Mouse (Mus musculus) brown adipose tissue, adult 24 weeks (tissue): ENCODE results near the gene Rhoh. TPM values are rescaled to one million over a fixed set of nuclear protein-coding genes. Genes with fewer than 3 reads are reported as not detected.

ENCODE experiments used
- H3K27ac ChIP-seq: fragments of 200-500 bp; replicated peaks from 2 replicates; pipeline ENCODE4 v1.5.1; 2012; ENCODE audit warnings: low read depth, mild to moderate bottlenecking, low read length
- H3K4me1 ChIP-seq: fragments of 200-500 bp; 2 replicates; pipeline ENCODE4 v1.6.1; 2012; ENCODE audit warnings: low read length, mixed read lengths; ENCODE audit not compliant: control insufficient read depth, insufficient read depth, insufficient read length
- H3K4me3 ChIP-seq: fragments of 200-500 bp; 2 replicates; pipeline ENCODE4 v1.5.1; 2012; ENCODE audit warnings: low read depth, mild to moderate bottlenecking, low read length, moderate library complexity; ENCODE audit not compliant: insufficient read depth
- polyA plus RNA-seq: library from polyadenylated mRNA; stranded (reverse); fragments of >200 nt; gene quantifications from 2 replicates; pipeline ENCODE4 v1.2.4, GENCODE M21; 2012; ENCODE audit not compliant: missing spikeins, insufficient read depth, insufficient read length

Gene Rhoh
- polyA plus RNA-seq, 1 experiment, result 0.75 TPM

DNA sequence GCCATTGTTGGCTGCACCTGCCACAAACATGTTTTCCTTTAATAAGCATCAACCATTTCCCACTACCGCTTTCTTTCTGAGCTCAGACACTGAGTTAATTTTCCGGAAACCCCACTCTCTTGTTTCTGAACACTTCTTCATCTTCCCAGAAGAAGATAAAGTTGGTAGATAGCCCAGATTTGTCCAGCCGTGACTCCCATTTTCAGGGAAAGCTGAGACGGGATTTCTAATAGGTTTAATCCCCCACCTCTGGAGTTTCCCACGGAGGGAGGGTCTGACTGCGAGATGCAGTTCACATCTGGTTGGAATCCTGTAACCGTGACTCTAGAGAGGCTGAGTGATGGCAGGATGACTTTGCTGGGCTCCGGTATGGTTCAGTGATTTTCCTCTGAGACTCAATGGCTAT is 6.2 kb upstream of the Rhoh start:
- no peak overlapping the region for H3K4me3 ChIP-seq
- no peaks in the 10 kb centered on the region for H3K4me1 ChIP-seq
- no peak overlapping the region for H3K27ac ChIP-seq

DNA sequence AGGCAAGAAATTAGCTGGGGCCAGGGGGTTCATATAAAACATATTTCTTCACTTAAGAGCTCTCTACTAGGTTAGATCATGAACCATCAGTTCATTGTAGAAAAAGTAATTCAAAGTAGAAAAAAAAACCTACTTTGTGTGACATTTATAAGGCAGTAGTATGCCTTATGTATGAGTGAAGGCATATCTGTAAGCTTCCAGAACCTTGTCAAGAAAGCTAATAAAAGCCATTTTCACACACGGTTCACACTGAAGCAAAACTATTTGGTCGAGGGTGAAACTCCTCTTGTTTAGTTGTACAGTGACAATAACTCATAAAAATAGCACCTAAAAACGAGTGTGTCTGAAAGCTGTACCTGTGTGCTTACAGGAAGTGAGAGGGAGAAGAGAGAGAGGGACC is 5.4 kb upstream of the Rhoh start:
- H3K4me1 ChIP-seq, result no peaks in the 10 kb centered on the region
- no peak overlapping the region for H3K27ac ChIP-seq
- no peak overlapping the region for H3K4me3 ChIP-seq

DNA sequence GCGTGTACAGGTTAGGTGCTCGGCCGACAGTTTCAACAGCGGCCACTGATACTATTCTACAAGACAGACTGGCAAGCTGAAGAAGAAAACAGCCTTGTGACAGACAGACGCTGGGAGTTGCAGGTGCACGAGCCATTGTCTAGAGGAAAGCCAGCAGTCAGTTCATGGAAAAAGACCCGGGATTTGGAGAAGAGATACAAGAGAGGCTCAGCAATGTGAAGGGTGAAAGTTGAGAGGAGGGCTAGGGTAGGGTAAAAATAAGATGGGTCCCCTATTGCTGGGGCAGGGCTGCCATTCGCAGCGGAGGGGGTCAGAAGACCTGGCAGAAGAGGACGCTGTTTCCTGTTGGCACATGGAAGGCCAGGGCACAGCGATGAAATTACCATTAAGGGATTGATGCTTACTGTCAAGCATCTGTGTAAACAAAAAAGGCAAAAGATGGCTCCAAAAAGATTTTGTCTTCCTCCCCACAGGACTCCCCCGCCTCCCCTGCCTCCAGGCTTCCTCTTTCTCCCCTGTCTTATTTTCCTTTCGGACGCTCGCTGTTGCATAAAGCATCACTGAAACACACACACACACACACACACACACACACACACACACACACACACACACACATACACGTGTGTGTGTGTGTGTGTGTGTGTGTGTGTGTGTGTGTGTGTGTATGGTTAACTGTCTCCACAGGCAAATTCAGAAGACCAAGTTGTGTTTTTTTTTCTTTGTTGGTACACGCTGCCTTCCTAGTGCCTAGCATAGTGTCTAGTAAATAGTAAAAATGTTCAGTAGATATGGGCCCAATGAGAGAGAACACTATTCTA is 4.2 kb upstream of the Rhoh start:
- Histone ChIP-seq H3K4me1 (no peaks in the 10 kb centered on the region), H3K4me3 (no peak overlapping the region), H3K27ac (no peak overlapping the region)

- Histone ChIP-seq H3K4me1 (no peaks in the 10 kb centered on the region), H3K4me3 (no peak overlapping the region), H3K27ac (no peak overlapping the region)
These were observed 3.1 kb upstream of the Rhoh start for GRCm38 (mm10) chr5:65857935-65858334.

DNA sequence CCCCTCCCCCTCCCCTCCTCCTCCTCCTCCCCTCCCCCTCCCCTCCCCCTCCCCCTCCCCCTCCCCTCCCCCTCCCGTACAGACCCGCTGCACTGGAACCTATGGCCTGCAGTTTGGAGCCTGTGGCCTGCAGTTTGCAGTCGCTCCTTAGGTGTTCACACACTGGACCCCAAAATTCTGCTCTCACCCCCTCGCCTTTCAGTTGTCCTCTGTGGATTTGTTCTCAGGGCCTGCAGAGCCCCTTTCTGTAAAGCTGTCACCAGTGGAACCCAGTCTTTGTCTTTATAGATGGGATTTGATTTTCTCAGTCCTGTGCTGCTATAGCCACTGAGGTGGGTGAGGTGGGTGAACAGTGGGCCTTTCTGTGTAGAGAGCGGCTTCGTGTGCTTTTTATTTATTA is 2.7 kb upstream of the Rhoh start:
- H3K4me3 ChIP-seq, result no peak overlapping the region
- no peak overlapping the region for H3K27ac ChIP-seq
- no peaks in the 10 kb centered on the region for H3K4me1 ChIP-seq

DNA sequence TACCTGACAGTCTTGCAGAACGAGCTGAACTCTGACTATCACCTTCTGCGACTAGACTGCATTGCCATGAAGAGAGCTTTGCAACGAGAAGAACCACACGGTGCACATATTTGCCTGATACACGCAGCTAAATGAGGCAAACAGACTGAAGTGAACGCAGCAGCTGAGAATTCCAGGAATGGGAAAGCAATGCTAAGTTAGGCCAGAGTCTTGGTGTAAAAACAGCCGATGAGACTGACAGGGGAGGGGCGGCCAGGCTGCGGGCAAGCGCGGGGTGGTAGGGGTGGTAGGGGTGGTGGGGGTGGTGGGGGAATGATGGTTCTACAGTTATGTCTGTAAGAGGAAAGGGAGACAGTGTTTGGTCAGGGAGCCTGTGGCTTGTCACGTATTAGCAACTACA is 2.1 kb upstream of the Rhoh start:
- H3K27ac ChIP-seq, result no peak overlapping the region
- no peaks in the 10 kb centered on the region for H3K4me1 ChIP-seq
- no peak overlapping the region for H3K4me3 ChIP-seq

DNA sequence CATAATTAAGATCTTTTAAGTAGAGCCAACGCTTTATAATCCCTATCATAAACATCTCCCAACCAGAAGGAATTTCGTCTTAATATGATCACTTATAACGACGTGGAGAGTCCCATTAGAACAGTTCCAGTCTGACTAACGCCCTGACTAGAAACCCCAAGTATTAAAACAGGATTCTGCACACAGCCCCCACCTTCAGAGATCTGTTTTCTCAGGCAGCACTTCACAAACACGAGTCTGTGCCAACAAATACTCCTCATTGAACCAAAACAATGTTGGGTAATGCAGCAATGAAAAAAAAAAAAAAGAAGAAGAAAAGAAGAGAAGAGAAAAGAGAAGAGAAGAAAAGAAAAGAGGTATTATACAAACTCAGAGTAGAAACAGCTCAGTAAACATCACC is 1.6 kb upstream of the Rhoh start:
- no peak overlapping the region for H3K4me3 ChIP-seq
- H3K27ac ChIP-seq, result no peak overlapping the region
- no peaks in the 10 kb centered on the region for H3K4me1 ChIP-seq

DNA sequence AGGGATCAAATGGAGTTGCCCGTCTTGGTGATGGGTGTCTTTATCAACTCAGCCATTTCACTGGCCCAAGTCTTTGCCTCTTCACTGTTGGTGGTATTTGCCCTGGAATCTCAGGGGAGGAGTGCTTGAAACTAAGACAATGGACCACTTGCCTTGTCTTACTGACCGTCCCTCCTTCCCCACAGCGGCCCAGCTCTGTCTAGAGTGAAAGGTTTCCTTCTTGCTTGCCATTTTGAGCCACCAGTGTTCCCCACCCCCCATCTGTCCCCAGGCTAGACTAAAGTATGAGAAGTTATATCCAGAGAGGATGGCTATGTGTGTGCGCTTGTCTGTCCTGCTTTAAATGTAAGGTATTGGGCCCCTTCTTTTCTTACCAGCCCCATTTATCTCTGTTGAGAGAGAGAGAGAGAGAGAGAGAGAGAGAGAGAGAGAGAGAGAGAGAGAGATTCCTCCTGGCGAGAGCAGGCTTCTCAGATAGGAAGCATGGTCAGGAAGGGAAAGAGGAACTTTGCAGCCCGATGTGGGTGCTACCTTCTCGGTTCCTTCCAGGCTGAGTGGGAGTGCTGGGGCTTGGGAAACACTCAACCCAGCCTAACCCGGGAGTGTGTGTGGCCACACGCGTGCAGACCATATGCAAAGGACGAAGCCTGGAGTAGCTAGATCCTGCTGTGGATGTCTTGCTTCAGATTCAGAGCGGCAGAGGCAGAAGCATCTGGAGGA is 572 bp upstream of the Rhoh start:
- Histone ChIP-seq H3K4me3 (no peak overlapping the region), H3K27ac (no peak overlapping the region), H3K4me1 (no peaks in the 10 kb centered on the region)

- H3K27ac ChIP-seq, result no peak overlapping the region
- no peak overlapping the region for H3K4me3 ChIP-seq
- H3K4me1 ChIP-seq, result no peaks in the 10 kb centered on the region
These were observed 1.4 kb downstream of the Rhoh start for GRCm38 (mm10) chr5:65862217-65862927.

GRCm38 (mm10) chr5:65863349-65863749 is 2.3 kb downstream of the Rhoh start:
- Histone ChIP-seq H3K4me3 (peak overlapping the region; percentile 40), H3K4me1 (no peaks in the 10 kb centered on the region), H3K27ac (peak overlapping the region; percentile 28; the same call in 1 of the 2 replicates)

DNA sequence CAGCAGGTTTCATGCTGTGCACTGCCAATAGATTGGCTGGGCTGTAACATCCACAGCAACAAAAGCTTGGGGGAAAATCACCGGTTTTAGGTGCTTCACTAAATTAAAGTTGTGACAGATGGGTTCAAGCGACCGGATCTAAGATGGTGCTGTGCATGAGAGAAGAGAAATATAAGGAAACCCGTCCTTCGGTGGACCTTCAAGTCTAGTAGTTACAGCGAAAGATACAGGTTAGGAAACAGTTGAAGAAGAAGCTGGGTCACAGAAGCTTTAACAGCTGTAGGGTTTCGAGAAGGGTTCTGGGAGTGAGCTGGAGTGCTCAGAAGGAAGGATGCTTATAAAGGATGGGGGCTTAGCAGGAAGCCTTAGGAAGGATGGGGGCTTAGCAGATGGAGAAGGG is 3.5 kb downstream of the Rhoh start:
- no peaks in the 10 kb centered on the region for H3K4me1 ChIP-seq
- H3K4me3 ChIP-seq, result peak overlapping the region; percentile 35; the same call in 1 of the 2 replicates
- H3K27ac ChIP-seq, result no peak overlapping the region

- Histone ChIP-seq H3K4me3 (peak overlapping the region; percentile 35; the same call in 1 of the 2 replicates), H3K27ac (no peak overlapping the region), H3K4me1 (no peaks in the 10 kb centered on the region)
These were observed 3.9 kb downstream of the Rhoh start for GRCm38 (mm10) chr5:65864946-65865345.

GRCm38 (mm10) chr5:65866591-65866990 is 5.6 kb downstream of the Rhoh start:
- Histone ChIP-seq H3K4me3 (no peak overlapping the region), H3K4me1 (no peaks in the 10 kb centered on the region), H3K27ac (no peak overlapping the region; the same call in 1 of the 2 replicates)

DNA sequence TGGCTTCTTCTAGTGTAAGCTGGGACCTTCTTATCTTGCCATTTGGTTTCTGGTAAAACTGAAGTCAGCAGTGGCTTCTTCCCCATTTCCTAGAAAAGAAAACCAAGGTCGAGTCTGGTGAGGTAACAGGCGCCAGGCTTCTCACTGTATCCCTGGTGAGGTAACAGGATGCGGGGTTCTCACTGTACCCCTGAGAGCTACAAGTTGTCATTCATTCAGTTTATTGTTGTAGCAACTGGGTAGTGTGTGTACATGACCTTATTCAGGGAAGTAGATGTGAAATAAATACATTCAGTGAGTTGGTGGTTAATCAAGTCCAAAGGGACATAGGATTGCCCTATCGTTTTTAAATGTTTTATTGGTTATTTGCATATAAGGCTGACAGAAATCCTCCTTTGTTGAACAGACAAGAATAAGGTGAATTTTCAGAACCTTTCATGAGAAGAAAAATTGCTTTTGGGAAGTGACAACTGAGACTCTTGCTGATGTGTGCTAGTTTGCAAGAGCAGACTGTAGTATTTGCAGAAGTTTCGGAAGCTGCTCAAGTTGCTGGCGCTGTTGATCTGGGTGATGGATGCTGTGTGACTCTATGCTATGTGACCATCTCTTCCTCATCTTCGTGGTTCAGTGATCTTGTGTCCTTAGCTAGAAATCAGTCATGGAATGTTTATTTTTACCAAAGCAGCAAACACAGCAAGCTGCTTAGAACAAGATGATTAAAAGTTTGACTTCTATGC is 6.5 kb downstream of the Rhoh start:
- H3K4me3 ChIP-seq, result no peak overlapping the region
- H3K27ac ChIP-seq, result no peak overlapping the region
- H3K4me1 ChIP-seq, result no peaks in the 10 kb centered on the region

DNA sequence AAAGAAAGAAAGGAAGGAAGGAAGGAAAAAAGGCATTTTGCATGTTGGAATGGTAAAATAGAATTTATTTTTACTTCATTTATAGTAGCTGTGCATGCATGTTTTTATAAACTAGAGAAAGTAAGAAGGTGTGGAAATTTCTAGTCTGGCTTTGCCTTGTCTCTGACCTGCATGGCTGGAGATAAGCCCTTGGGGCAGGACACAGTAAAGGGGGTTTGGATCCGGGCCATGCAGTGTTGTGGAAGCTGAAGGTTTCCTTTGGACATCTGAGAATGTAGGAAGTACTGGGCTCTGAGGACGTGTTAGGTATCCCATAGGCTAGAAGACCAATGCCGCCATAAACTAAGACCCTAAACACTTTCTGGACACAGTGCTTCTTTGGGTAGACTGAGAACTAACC is 7.4 kb downstream of the Rhoh start:
- Histone ChIP-seq H3K27ac (no peak overlapping the region), H3K4me3 (no peak overlapping the region), H3K4me1 (no peaks in the 10 kb centered on the region)
